10 mouse cellular contexts compared by ENCODE assay signal in the genomic region with DNA sequence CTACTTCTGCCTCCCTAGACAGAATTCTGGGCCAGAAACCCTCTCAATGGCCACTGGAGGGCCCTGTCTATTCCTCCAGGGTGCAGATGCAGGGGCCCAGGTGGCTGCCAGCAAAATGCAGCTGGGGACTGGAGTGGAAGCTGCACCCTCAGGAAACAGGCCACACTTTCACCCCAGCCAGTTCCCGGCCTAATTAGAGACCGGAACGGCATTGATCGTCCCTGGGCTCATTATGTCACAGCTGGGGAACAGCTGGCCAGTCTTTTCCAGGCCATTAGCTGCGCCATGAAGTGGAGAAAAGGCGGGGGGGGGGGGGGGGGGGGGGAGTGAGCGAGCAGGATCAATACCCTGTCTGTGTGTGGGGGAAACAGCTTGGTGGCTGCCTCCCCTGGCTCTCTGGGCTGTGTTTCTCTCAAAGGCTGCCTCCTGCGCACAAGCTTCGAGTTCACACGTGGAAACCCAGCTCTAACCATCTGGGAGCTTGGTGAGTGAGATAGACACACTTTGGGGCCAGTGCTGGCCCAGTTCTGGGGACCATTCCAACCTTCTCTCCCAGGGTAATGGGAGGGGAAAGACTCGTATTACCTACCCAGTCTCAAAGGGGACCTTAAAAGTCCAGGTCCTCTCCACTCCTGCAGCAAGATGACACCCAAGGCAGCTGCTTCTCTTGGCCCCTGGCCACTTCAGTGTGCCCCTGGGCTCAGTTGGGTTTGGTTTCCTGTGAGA. TPM values are rescaled to one million over a fixed set of nuclear protein-coding genes. Genes with fewer than 3 reads are reported as not detected.
DNase-seq lines count a peak whose midpoint lies in the region; ATAC-seq lines count a peak whose summit lies in the region.
"Had no signal": no experiment of that assay in that cellular context is flagged by ENCODE, and none has a peak within 500 bp of the region (broad histone marks: within the 10 kb centered on the region; RNA-seq: fewer than 3 reads in every experiment).

No protein-coding gene starts in this region.

- 35% methylated on average over 10 of the region's 11 CpGs for WGBS in liver, embryonic 11.5 days
- WGBS in forebrain, embryonic 12.5 days: 4% methylated on average over 10 of the region's 11 CpGs
- 8% methylated on average over 9 of the region's 11 CpGs for WGBS in hindbrain, embryonic 10.5 days
- 12% methylated on average over 9 of the region's 11 CpGs for WGBS in midbrain, embryonic 12.5 days

- no peaks in the 10 kb centered on the region for H3K27me3 ChIP-seq in liver, embryonic 11.5 days (replicated peaks; ENCODE audit: control insufficient read depth, insufficient read depth, low read length)
- H3K27me3 ChIP-seq in forebrain, embryonic 12.5 days: peaks cover 13% of the 10 kb centered on the region
- peaks cover 14% of the 10 kb centered on the region for H3K27me3 ChIP-seq in hindbrain, embryonic 10.5 days (ENCODE audit: insufficient read depth, poor library complexity, severe bottlenecking)
- H3K27me3 ChIP-seq in midbrain, embryonic 12.5 days: no peaks in the 10 kb centered on the region; the same call in 1 of the 2 replicates

- no peak for DNase-seq in liver, embryonic 11.5 days (ENCODE audit: low spot score)
- no peak for DNase-seq in liver
- DNase-seq in hindbrain, embryonic 10.5 days (ENCODE audit: low spot score): peak; percentile 83
- DNase-seq in layer of hippocampus, adult 8-10 months (ENCODE audit: low spot score in 2 of 2): peak; percentile 66 to 76
- peak; percentile 71 for DNase-seq in thymus, postnatal 4 days
- DNase-seq in urinary bladder, postnatal 25 days (ENCODE audit: low spot score): no peak

- no peaks in the 10 kb centered on the region for H3K4me1 ChIP-seq in liver, embryonic 11.5 days (replicated peaks; ENCODE audit: control insufficient read depth, insufficient read depth, low read length)
- peaks cover 48% of the 10 kb centered on the region for H3K4me1 ChIP-seq in forebrain, embryonic 12.5 days
- peaks cover 55% of the 10 kb centered on the region for H3K4me1 ChIP-seq in hindbrain, embryonic 10.5 days (replicated peaks)
- peaks cover 47% of the 10 kb centered on the region for H3K4me1 ChIP-seq in midbrain, embryonic 12.5 days

- no peak overlapping the region for H3K9ac ChIP-seq in liver, embryonic 11.5 days (ENCODE audit: low read depth, low read length)
- no peak overlapping the region for H3K9ac ChIP-seq in forebrain, embryonic 12.5 days
- H3K9ac ChIP-seq in midbrain, embryonic 12.5 days (replicated peaks): no peak overlapping the region; the same call in 1 of the 2 replicates

- H3K36me3 ChIP-seq in liver, embryonic 11.5 days (ENCODE audit: control insufficient read depth, insufficient read depth, low read length): no peaks in the 10 kb centered on the region
- H3K36me3 ChIP-seq in forebrain, embryonic 12.5 days (replicated peaks): no peaks in the 10 kb centered on the region
- no peaks in the 10 kb centered on the region for H3K36me3 ChIP-seq in hindbrain, embryonic 10.5 days
- H3K36me3 ChIP-seq in midbrain, embryonic 12.5 days: no peaks in the 10 kb centered on the region

- no peak overlapping the region for H3K4me3 ChIP-seq in liver, embryonic 11.5 days (ENCODE audit: low read depth, low read length)
- no peak overlapping the region for H3K4me3 ChIP-seq in forebrain, embryonic 12.5 days (replicated peaks)
- H3K4me3 ChIP-seq in hindbrain, embryonic 10.5 days: peak overlapping the region; percentile 11; the same call in 1 of the 2 replicates
- no peak overlapping the region for H3K4me3 ChIP-seq in midbrain, embryonic 12.5 days

- no peaks in the 10 kb centered on the region for H3K9me3 ChIP-seq in liver, embryonic 11.5 days (ENCODE audit: control insufficient read depth, low read length)
- no peaks in the 10 kb centered on the region for H3K9me3 ChIP-seq in forebrain, embryonic 12.5 days
- H3K9me3 ChIP-seq in hindbrain, embryonic 10.5 days: no peaks in the 10 kb centered on the region
- no peaks in the 10 kb centered on the region for H3K9me3 ChIP-seq in midbrain, embryonic 12.5 days

- H3K27ac ChIP-seq in liver, embryonic 11.5 days (ENCODE audit: low read depth, low read length): no peak overlapping the region
- peak overlapping the region; percentile 79 for H3K27ac ChIP-seq in forebrain, embryonic 12.5 days
- peak overlapping the region; percentile 84 for H3K27ac ChIP-seq in hindbrain, embryonic 10.5 days
- H3K27ac ChIP-seq in midbrain, embryonic 12.5 days (replicated peaks): peak overlapping the region; percentile 81

- ATAC-seq in liver, embryonic 11.5 days (replicated peaks; ENCODE audit: low FRiP score): 0 out of 2 replicates have a peak, but pooled peaks have one; percentile 15
- peak; percentile 84 for ATAC-seq in forebrain, embryonic 12.5 days (ENCODE audit: low FRiP score)
- peak; percentile 66 for ATAC-seq in midbrain, embryonic 12.5 days (ENCODE audit: low FRiP score, low read depth)

- H3K4me2 ChIP-seq in liver, embryonic 11.5 days: no peak overlapping the region
- peak overlapping the region; percentile 21; the same call in 1 of the 2 replicates for H3K4me2 ChIP-seq in forebrain, embryonic 12.5 days
- H3K4me2 ChIP-seq in midbrain, embryonic 12.5 days (replicated peaks): 0 out of 2 replicates have a peak overlapping the region, but pooled peaks have one; percentile 24

RNA-seq across cellular contexts. Expression of gene Gpr61, which starts 12.0 kb away (rescaled TPM):
- 0.07 TPM in 1 of 2 replicates, not detected in the other for polyA plus RNA-seq in liver, embryonic 11.5 days (2014; fragmentation: Nextera tagmentation; extraction: Ambion mirVana)
- 0.44 and 0.63 TPM in 2 replicates for polyA plus RNA-seq in forebrain, embryonic 12.5 days (2016; fragmentation: Nextera tagmentation; extraction: Ambion mirVana)
- 0.95 and 1.4 TPM in 2 replicates for polyA plus RNA-seq in hindbrain, embryonic 10.5 days (2016; fragmentation: Nextera tagmentation; extraction: Ambion mirVana)
- total RNA-seq in layer of hippocampus, adult 8-10 months (2022): 10 to 100 TPM; 15.8 to 17.2 (median 17.0) TPM
- 0.80 and 1.0 TPM in 2 replicates for polyA plus RNA-seq in midbrain, embryonic 12.5 days (2016; fragmentation: Nextera tagmentation; extraction: Ambion mirVana)
- total RNA-seq: heart, postnatal 36 days had no signal
- polyA plus RNA-seq: spleen, adult 2 months had no signal

RNA-seq across cellular contexts. Expression of gene Amigo1, which starts 19.5 kb away (rescaled TPM):
- polyA plus RNA-seq in liver, embryonic 11.5 days (2014; fragmentation: Nextera tagmentation; extraction: Ambion mirVana): 0.88 and 1.5 TPM in 2 replicates
- 7.5 and 8.9 TPM in 2 replicates for polyA plus RNA-seq in forebrain, embryonic 12.5 days (2016; fragmentation: Nextera tagmentation; extraction: Ambion mirVana)
- polyA plus RNA-seq in hindbrain, embryonic 10.5 days (2016; fragmentation: Nextera tagmentation; extraction: Ambion mirVana): 5.8 and 6.2 TPM in 2 replicates
- 10 to 100 TPM; 61.9 to 71.8 (median 68.3) TPM for total RNA-seq in layer of hippocampus, adult 8-10 months (2022)
- 7.5 and 9.3 TPM in 2 replicates for polyA plus RNA-seq in midbrain, embryonic 12.5 days (2016; fragmentation: Nextera tagmentation; extraction: Ambion mirVana)

RNA-seq across cellular contexts. Expression of gene Gnai3, which starts 20.7 kb away (rescaled TPM):
- 146 and 170 TPM in 2 replicates for polyA plus RNA-seq in liver, embryonic 11.5 days (2014; fragmentation: Nextera tagmentation; extraction: Ambion mirVana)
- 198 and 205 TPM in 2 replicates for polyA plus RNA-seq in forebrain, embryonic 12.5 days (2016; fragmentation: Nextera tagmentation; extraction: Ambion mirVana)
- polyA plus RNA-seq in hindbrain, embryonic 10.5 days (2016; fragmentation: Nextera tagmentation; extraction: Ambion mirVana): 178 and 201 TPM in 2 replicates
- 10 to 100 TPM; 27.5 to 31.1 (median 30.1) TPM for total RNA-seq in layer of hippocampus, adult 8-10 months (2022)
- 189 and 199 TPM in 2 replicates for polyA plus RNA-seq in midbrain, embryonic 12.5 days (2016; fragmentation: Nextera tagmentation; extraction: Ambion mirVana)

RNA-seq across cellular contexts. Expression of gene Cyb561d1, which starts 34.4 kb away (rescaled TPM):
- 2.3 and 2.8 TPM in 2 replicates for polyA plus RNA-seq in liver, embryonic 11.5 days (2014; fragmentation: Nextera tagmentation; extraction: Ambion mirVana)
- polyA plus RNA-seq in forebrain, embryonic 12.5 days (2016; fragmentation: Nextera tagmentation; extraction: Ambion mirVana): 4.3 and 5.6 TPM in 2 replicates
- polyA plus RNA-seq in hindbrain, embryonic 10.5 days (2016; fragmentation: Nextera tagmentation; extraction: Ambion mirVana): 5.2 TPM in 2 replicates
- 10 to 100 TPM; 15.7 to 21.2 (median 18.9) TPM for total RNA-seq in layer of hippocampus, adult 8-10 months (2022)
- 5.6 TPM in 2 replicates for polyA plus RNA-seq in midbrain, embryonic 12.5 days (2016; fragmentation: Nextera tagmentation; extraction: Ambion mirVana)

RNA-seq across cellular contexts. Expression of gene Atxn7l2, which starts 44.1 kb away (rescaled TPM):
- 8.7 and 8.9 TPM in 2 replicates for polyA plus RNA-seq in liver, embryonic 11.5 days (2014; fragmentation: Nextera tagmentation; extraction: Ambion mirVana)
- 24.0 and 28.1 TPM in 2 replicates for polyA plus RNA-seq in forebrain, embryonic 12.5 days (2016; fragmentation: Nextera tagmentation; extraction: Ambion mirVana)
- 24.2 and 26.8 TPM in 2 replicates for polyA plus RNA-seq in hindbrain, embryonic 10.5 days (2016; fragmentation: Nextera tagmentation; extraction: Ambion mirVana)
- total RNA-seq in layer of hippocampus, adult 8-10 months (2022): 10 to 100 TPM; 23.1 to 36.3 (median 29.6) TPM
- polyA plus RNA-seq in midbrain, embryonic 12.5 days (2016; fragmentation: Nextera tagmentation; extraction: Ambion mirVana): 28.9 and 29.8 TPM in 2 replicates

Comparison
In these comparisons a context has a peak if more than half of its experiments do, and no peak if none do; other contexts are left out.
1. ATAC-seq: peak in every context shown above with its lines; median percentile 84 in forebrain, embryonic 12.5 days; 66 in midbrain, embryonic 12.5 days; 15 in liver, embryonic 11.5 days.
2. DNase-seq: peak in hindbrain, embryonic 10.5 days (single experiment), layer of hippocampus, adult 8-10 months (2 of 2) and thymus, postnatal 4 days (single experiment); none in liver, embryonic 11.5 days (single experiment), liver (single experiment) and urinary bladder, postnatal 25 days (single experiment).